10 mouse cellular contexts compared by ENCODE assay signal in the genomic region with DNA sequence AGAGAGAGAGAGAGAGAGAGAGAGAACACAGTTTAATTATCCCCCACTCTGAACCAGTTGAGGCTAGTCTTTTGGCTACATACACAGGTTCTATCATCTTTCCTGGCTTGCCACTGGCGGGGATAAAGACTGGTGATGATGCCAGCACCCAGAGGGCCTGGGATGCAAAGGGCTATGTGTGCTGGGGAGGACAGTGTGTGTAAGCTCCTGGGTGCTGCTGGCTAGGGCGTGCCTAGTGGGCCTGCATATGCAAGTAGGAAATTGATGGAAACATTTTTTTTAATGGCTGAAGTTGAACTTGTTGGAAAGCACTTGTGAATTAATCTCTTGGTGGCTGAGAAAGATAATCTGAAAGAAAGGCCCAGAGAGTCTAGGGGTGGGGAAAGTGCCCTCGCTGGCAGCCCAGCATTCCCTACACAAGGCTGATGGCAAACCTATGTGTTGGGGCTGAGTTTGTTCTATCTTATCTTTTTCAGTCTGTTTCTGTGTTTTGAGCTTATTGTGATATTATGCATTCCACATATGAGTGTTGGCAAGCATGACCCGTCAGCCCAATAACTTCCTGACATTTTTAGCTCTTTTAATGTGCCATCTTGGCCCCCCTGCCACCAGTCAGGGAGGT. TPM values are rescaled to one million over a fixed set of nuclear protein-coding genes. Genes with fewer than 3 reads are reported as not detected.
DNase-seq lines count a peak whose midpoint lies in the region; ATAC-seq and TF ChIP-seq lines count a peak whose summit lies in the region.
"Had no signal": no experiment of that assay in that cellular context is flagged by ENCODE, and none has a peak within 500 bp of the region (broad histone marks: within the 10 kb centered on the region; RNA-seq: fewer than 3 reads in every experiment).

No protein-coding gene starts in this region.

- H3K4me1 ChIP-seq in heart, embryonic 12.5 days (replicated peaks): peaks cover 50% of the 10 kb centered on the region
- H3K4me1 ChIP-seq in G1E (ENCODE audit: insufficient read depth, low read depth, low read length): peaks cover 81% of the 10 kb centered on the region
- H3K4me1 ChIP-seq in forebrain, embryonic 14.5 days (ENCODE audit: control insufficient read depth, insufficient read depth, low read length): peaks cover 77% of the 10 kb centered on the region
- H3K4me1 ChIP-seq in liver, embryonic 12.5 days: peaks cover 90% of the 10 kb centered on the region

- H3K9me3 ChIP-seq in heart, embryonic 12.5 days (replicated peaks): no peaks in the 10 kb centered on the region
- H3K9me3 ChIP-seq in G1E (replicated peaks): no peaks in the 10 kb centered on the region
- H3K9me3 ChIP-seq in forebrain, embryonic 14.5 days (replicated peaks; ENCODE audit: control insufficient read depth, low read length): no peaks in the 10 kb centered on the region
- H3K9me3 ChIP-seq in liver, embryonic 12.5 days (replicated peaks): no peaks in the 10 kb centered on the region

- peak overlapping the region; percentile 61; the same call in 1 of the 2 replicates for H3K9ac ChIP-seq in heart, embryonic 12.5 days
- peak overlapping the region; percentile 35 for H3K9ac ChIP-seq in forebrain, embryonic 14.5 days (ENCODE audit: low read length)
- H3K9ac ChIP-seq in liver, embryonic 12.5 days: peak overlapping the region; percentile 56

- no peak for TF ChIP-seq CTCF in G1E (IDR thresholded peaks at IDR 0.05; ENCODE audit: low read depth, low read length)

- no peaks in the 10 kb centered on the region for H3K27me3 ChIP-seq in heart, embryonic 12.5 days (replicated peaks)
- H3K27me3 ChIP-seq in G1E (ENCODE audit: insufficient read depth, low read length): no peaks in the 10 kb centered on the region
- H3K27me3 ChIP-seq in forebrain, embryonic 14.5 days (replicated peaks; ENCODE audit: control insufficient read depth, insufficient read depth, low read length): no peaks in the 10 kb centered on the region
- H3K27me3 ChIP-seq in liver, embryonic 12.5 days (replicated peaks): no peaks in the 10 kb centered on the region

- no peaks in the 10 kb centered on the region for H3K36me3 ChIP-seq in heart, embryonic 12.5 days
- peaks cover 66% of the 10 kb centered on the region for H3K36me3 ChIP-seq in G1E (replicated peaks)
- peaks cover 8% of the 10 kb centered on the region; the same call in 1 of the 2 replicates for H3K36me3 ChIP-seq in forebrain, embryonic 14.5 days (ENCODE audit: control insufficient read depth, insufficient read depth, low read length)
- H3K36me3 ChIP-seq in liver, embryonic 12.5 days: peaks cover 57% of the 10 kb centered on the region

- DNase-seq in heart, postnatal 10 days: no peak
- DNase-seq in G1E (ENCODE audit: low spot score): no peak
- no peak for DNase-seq in forebrain, embryonic 14.5 days (ENCODE audit: low spot score)
- DNase-seq in cerebellum, postnatal 14 days: no peak
- DNase-seq in urinary bladder, postnatal 4 days (ENCODE audit: low spot score in 2 of 2): no peak
- no peak for DNase-seq in adrenal gland, adult 8-10 months

- peak overlapping the region; percentile 11 for H3K4me2 ChIP-seq in heart, embryonic 12.5 days
- peak overlapping the region; percentile 43 for H3K4me2 ChIP-seq in forebrain, embryonic 14.5 days (ENCODE audit: low read length)
- peak overlapping the region; percentile 53 for H3K4me2 ChIP-seq in liver, embryonic 12.5 days

- no peak overlapping the region for H3K4me3 ChIP-seq in heart, embryonic 12.5 days
- H3K4me3 ChIP-seq in G1E (ENCODE audit: low read depth, low read length): peak overlapping the region; percentile 48; the same call in 1 of the 2 replicates
- no peak overlapping the region for H3K4me3 ChIP-seq in forebrain, embryonic 14.5 days (ENCODE audit: low read depth, low read length)
- H3K4me3 ChIP-seq in liver, embryonic 12.5 days: peak overlapping the region; percentile 16; the same call in 1 of the 2 replicates

- H3K27ac ChIP-seq in heart, embryonic 12.5 days (ENCODE audit: poor library complexity, severe bottlenecking): peak overlapping the region; percentile 71
- peak overlapping the region; percentile 73; the same call in 1 of the 2 replicates for H3K27ac ChIP-seq in forebrain, embryonic 14.5 days (ENCODE audit: low read depth, low read length)
- H3K27ac ChIP-seq in liver, embryonic 12.5 days: peak overlapping the region; percentile 84

- 0 out of 2 replicates have a peak, but pooled peaks have one; percentile 48 for ATAC-seq in heart, embryonic 12.5 days (ENCODE audit: insufficient number of reproducible peaks, low FRiP score)
- peak; percentile 19; the same call in 1 of the 2 replicates for ATAC-seq in G1E (ENCODE audit: extremely low read depth, insufficient number of reproducible peaks, low FRiP score, poor library complexity, severe bottlenecking)
- peak; percentile 16; the same call in 1 of the 2 replicates for ATAC-seq in forebrain, embryonic 14.5 days
- peak; percentile 74 for ATAC-seq in liver, embryonic 12.5 days

- intact Hi-C loops in heart, postnatal 10 days (cut with DNase I): loop anchor here (5.0 kb wide), 1 partner anchor 142 kb away; no protein-coding TSS in a partner anchor

- 50% methylated on average over 4 of the region's 4 CpGs for WGBS in heart, embryonic 12.5 days
- 30% methylated on average over 4 of the region's 4 CpGs for WGBS in forebrain, embryonic 14.5 days
- 31% methylated on average over 4 of the region's 4 CpGs for WGBS in liver, embryonic 12.5 days (ENCODE audit: insufficient replicate concordance)

RNA-seq across cellular contexts. Expression of a gene that starts 22.7 kb away (rescaled TPM):
- 18.1 and 19.3 TPM in 2 replicates for polyA plus RNA-seq in heart, embryonic 12.5 days (2016; fragmentation: Nextera tagmentation; extraction: Ambion mirVana)
- 1 to 10 TPM; 4.4 to 7.4 TPM for total RNA-seq in heart, postnatal 10 days (2021)
- total RNA-seq in G1E (2014; fragmentation: Nextera tagmentation) (93.2 and 102 TPM in 2 replicates), G1E (2017) (20.6 and 25.4 TPM in 2 replicates)
- polyA plus RNA-seq in G1E (2012): 53.5 and 54.9 TPM in 2 replicates
- polyA plus RNA-seq in forebrain, embryonic 14.5 days (2014; fragmentation: Nextera tagmentation; extraction: Ambion mirVana): 148 and 174 TPM in 2 replicates
- polyA plus RNA-seq in liver, embryonic 12.5 days (2016; fragmentation: Nextera tagmentation; extraction: Ambion mirVana): 53.4 and 53.5 TPM in 2 replicates
- total RNA-seq in adrenal gland, adult 8-10 months (2022): 1 to 10 TPM; 4.3 to 8.6 (median 5.7) TPM

RNA-seq across cellular contexts. Expression of a gene that starts 25.7 kb away (rescaled TPM):
- polyA plus RNA-seq in heart, embryonic 12.5 days (2016; fragmentation: Nextera tagmentation; extraction: Ambion mirVana): not detected in 2 replicates
- not detected for total RNA-seq in heart, postnatal 10 days (2021)
- total RNA-seq in G1E (2014; fragmentation: Nextera tagmentation) (not detected in 2 replicates), G1E (2017) (0.16 TPM in 1 of 2 replicates, not detected in the other)
- not detected in 2 replicates for polyA plus RNA-seq in G1E (2012)
- polyA plus RNA-seq in forebrain, embryonic 14.5 days (2014; fragmentation: Nextera tagmentation; extraction: Ambion mirVana): 0.32 and 0.41 TPM in 2 replicates
- not detected in 2 replicates for polyA plus RNA-seq in liver, embryonic 12.5 days (2016; fragmentation: Nextera tagmentation; extraction: Ambion mirVana)
- not detected for total RNA-seq in adrenal gland, adult 8-10 months (2022)
- total RNA-seq: adrenal gland, adult 18-20 months had no signal
- polyA plus RNA-seq: thymus, postnatal 0 days had no signal

Comparison
In these comparisons a context has a peak if more than half of its experiments do, and no peak if none do; other contexts are left out.
1. ATAC-seq: peak in every context shown above with its lines; median percentile 74 in liver, embryonic 12.5 days; 48 in heart, embryonic 12.5 days; 19 in G1E; 16 in forebrain, embryonic 14.5 days.
2. H3K4me3 ChIP-seq: peak in G1E (single experiment) and liver, embryonic 12.5 days (single experiment); none in heart, embryonic 12.5 days (single experiment) and forebrain, embryonic 14.5 days (single experiment).
3. Peak in every context shown above with its lines, with median percentiles within 50 percentile points of each other: H3K27ac ChIP-seq, H3K4me2 ChIP-seq and H3K9ac ChIP-seq.